Mouse (Mus musculus) thymus, postnatal 36 days (tissue): ENCODE measurements around the gene Wdr83.
"Not testable (repeated sequence)": the region's sequence is repeated elsewhere in the genome, so short reads cannot be mapped to it uniquely, and the experiment has no call there.

ENCODE experiments used
- DNase-seq, 2 experiments: peaks; one replicate each; pipeline ENCODE4 v3.0.0; 2022; ENCODE audit warnings: mixed read lengths in 2 of 2

The Wdr83 gene

GRCm38 (mm10) chr8:85081216-85081555 is at the start of gene Wdr83:
Wdr83 (minus strand) TSS chr8:85081306.
- peak in 1 of 2 experiments; percentile 85 for DNase-seq

- no peak for DNase-seq
These were observed 42.6 kb upstream of the Wdr83 start for GRCm38 (mm10) chr8:85123691-85124090.

GRCm38 (mm10) chr8:85122995-85123394 is 41.9 kb upstream of the Wdr83 start, which contains the start of gene Zfp791:
Zfp791 (minus strand) TSS chr8:85123095.
- DNase-seq: no peak

GRCm38 (mm10) chr8:85120251-85120650 is 39.1 kb upstream of the Wdr83 start:
- not testable (repeated sequence) for DNase-seq

GRCm38 (mm10) chr8:85119052-85119981 is 38.2 kb upstream of the Wdr83 start:
- peak; percentile 16 to 19 for DNase-seq

GRCm38 (mm10) chr8:85116984-85117383 is 35.9 kb upstream of the Wdr83 start:
- no peak for DNase-seq

- DNase-seq: no peak
These were observed 34.4 kb upstream of the Wdr83 start for GRCm38 (mm10) chr8:85115501-85115900.

- DNase-seq: no peak
These were observed 32.1 kb upstream of the Wdr83 start for GRCm38 (mm10) chr8:85113241-85113640.

- no peak for DNase-seq
These were observed 19.1 kb upstream of the Wdr83 start for GRCm38 (mm10) chr8:85100076-85100665.

- no peak for DNase-seq
These were observed 15.7 kb upstream of the Wdr83 start for GRCm38 (mm10) chr8:85096850-85097249.

- DNase-seq: no peak
These were observed 15.1 kb upstream of the Wdr83 start for GRCm38 (mm10) chr8:85096196-85096595.

GRCm38 (mm10) chr8:85095566-85095965 is 14.5 kb upstream of the Wdr83 start:
- no peak for DNase-seq

- no peak for DNase-seq
These were observed 13.9 kb upstream of the Wdr83 start for GRCm38 (mm10) chr8:85095051-85095450.

GRCm38 (mm10) chr8:85091526-85092090 is 10.5 kb upstream of the Wdr83 start:
- DNase-seq: no peak

GRCm38 (mm10) chr8:85090856-85091255 is 9.8 kb upstream of the Wdr83 start:
- DNase-seq: no peak

GRCm38 (mm10) chr8:85088771-85089170 is 7.7 kb upstream of the Wdr83 start:
- no peak for DNase-seq

- no peak for DNase-seq
These were observed 5.1 kb upstream of the Wdr83 start for GRCm38 (mm10) chr8:85086238-85086637.

- no peak for DNase-seq
These were observed 3.5 kb upstream of the Wdr83 start for GRCm38 (mm10) chr8:85084633-85085032.

GRCm38 (mm10) chr8:85083108-85083813 is 2.2 kb upstream of the Wdr83 start, which contains the start of gene Man2b1:
Man2b1 (plus strand) TSS chr8:85083270.
- peak; percentile 83 to 87 for DNase-seq

- not testable (repeated sequence) for DNase-seq
These were observed 1.1 kb upstream of the Wdr83 start for GRCm38 (mm10) chr8:85082169-85082568.

- peak in 1 of 2 experiments; percentile 72 for DNase-seq
These were observed 432 bp downstream of the Wdr83 start, which contains the start of gene Wdr83os for GRCm38 (mm10) chr8:85080532-85081215. Wdr83os (plus strand) TSS chr8:85080740.

GRCm38 (mm10) chr8:85080214-85080531 is 933 bp downstream of the Wdr83 start:
- DNase-seq: peak in 1 of 2 experiments; percentile 49
